Mouse (Mus musculus) embryonic stem cell, embryonic (primary cell): ENCODE measurements around the gene Fgf8.

Experiments
- CTCF ChIA-PET, 4 experiments: fragments of 300-600 bp in 2 of 4; fragments of 350-600 bp in 2 of 4; sonication (Branson Sonifier 250); formaldehyde crosslinking; loops; one replicate each; lab custom pipeline; 2022; ENCODE audit warnings: inconsistent platforms in 2 of 4; lab: Charles Lee
- POLR2A ChIA-PET, 4 experiments: fragments of 300-600 bp in 2 of 4; fragments of 350-600 bp in 2 of 4; sonication (Branson Sonifier 250); formaldehyde crosslinking; loops; one replicate each; lab custom pipeline; 2022; ENCODE audit warnings: antibody characterized with exemption in 4 of 4, inconsistent platforms in 1 of 4; lab: Charles Lee

Fgf8 gene

DNA sequence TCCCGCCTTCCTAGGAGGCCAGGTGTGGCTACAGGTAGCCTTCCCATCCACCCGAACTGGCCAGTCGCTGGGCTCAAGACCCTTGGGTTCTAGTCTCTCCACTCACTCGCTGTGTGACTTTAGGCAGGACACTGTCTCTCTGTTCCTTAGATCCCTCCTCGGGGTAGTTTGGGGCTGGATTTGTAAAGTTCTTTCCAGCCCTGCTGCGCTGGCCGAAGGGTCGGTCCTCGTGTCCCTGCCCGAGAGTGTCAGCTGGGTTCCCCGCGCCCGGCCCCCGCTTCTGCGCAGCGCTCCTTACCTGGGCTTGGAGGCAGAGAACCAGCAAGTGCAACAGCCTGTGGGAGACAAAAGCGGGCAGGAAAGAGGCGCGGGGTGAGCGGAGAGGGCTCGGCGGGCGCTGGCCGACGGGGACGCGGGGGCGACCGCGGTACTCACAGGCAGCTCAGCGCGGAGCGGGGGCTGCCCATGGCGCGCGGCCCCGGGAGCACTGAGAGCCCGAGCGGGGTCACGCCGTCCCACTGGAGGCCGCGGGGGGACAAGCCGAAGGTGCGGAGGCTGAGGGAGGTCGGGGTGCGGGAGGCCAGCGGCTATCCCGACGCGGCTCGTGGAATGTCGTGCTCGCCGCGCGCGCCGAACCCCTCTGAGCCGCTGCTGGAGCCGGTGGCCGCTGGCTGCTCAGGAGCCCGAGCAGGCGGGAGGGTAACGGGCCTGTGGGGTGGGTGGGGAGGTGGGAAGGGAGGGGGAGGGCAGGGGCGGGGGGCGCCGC is at the start of gene Fgf8:
TSS of gene Fgf8 (minus strand) at position 698 of the 766 bp plus-strand sequence.
- POLR2A ChIA-PET = interaction anchor here in 1 of 4 experiments (1.0 to 35.8 kb wide), 3 partner anchors 10 to 38 kb away, joined by 3 to 671 read pairs (median 17); partner anchors contain the start of gene Mgea5
- CTCF ChIA-PET = interaction anchor here in 3 of 4 experiments (0.7 to 2.8 kb wide), 5 partner anchors 20 to 168 kb away, joined by 3 to 13 read pairs (median 3); no protein-coding TSS in a partner anchor

DNA sequence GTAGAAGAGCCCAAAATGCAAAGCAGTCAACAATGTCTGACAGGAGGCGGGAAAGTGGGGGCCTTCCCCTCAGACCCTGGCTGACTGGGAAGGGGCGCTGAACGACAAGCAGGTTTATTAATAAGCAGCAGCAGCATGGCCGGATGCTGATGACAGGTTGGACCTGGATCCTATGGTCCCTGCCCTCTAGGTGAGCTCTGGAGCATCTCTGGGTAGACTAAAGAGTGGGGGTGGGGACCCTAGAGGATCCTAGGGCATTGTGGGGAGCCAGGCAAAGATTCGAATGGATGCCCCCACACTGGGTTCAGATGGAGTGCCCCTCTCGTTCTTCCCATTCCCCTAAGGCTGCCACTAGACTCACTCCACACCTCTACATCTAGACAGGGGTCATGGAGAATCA is 49.7 kb upstream of the Fgf8 start:
- POLR2A ChIA-PET = interaction anchor here in 1 of 4 experiments (1.4 to 27.3 kb wide), 2 partner anchors 13 to 34 kb away, joined by 3 to 671 read pairs; partner anchors contain the start of genes Fgf8 and Npm3
- CTCF ChIA-PET = no interaction called here

DNA sequence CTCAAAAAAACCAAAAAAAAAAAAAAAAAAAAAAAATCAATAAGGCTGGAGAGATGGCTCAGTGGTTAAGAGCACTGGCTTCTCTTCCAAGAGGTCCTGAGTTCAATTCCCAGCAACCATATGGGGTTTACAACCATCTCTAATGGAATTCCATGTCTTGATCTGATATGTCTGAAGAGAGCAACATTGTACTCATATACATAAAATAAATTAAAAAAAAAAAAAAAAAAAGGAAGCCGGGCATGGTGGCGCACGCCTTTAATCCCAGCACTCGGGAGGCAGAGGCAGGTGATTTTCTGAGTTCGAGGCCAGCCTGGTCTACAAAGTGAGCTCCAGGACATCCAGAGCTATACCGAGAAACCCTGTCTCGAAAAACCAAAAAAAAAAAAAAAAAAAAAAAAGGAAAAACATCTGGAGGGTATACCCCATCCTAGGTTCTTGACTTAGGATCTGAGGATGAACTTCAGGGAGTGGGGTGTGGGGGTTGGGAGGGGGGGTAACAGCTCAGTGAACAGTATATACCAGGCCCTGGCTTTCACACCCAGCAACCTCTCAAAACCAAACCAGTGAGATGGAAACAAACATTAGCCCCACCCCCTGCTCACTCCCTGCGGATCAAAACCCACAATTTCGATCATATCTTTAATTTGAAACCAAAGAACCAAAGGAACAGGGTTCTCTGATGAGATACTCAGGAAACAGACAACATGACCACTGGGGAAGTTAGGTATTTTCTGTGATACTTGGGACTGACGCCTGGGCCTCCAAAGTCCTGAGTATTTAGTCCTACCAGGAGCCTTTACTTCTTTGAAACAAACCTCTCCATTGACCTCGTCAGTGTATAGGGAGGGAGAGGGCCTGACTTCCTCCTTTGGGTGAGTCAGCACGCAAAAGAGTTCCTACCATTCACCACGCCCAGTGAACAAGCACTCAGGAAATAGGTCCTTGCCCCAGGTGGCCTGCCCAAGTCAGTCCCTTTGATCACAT is 47.5 kb upstream of the Fgf8 start:
- ChIA-PET POLR2A (interaction anchor here in 2 of 4 experiments (0.6 to 27.3 kb wide), 11 partner anchors 10 to 678 kb away, joined by 3 to 671 read pairs (median 4); partner anchors contain the start of genes Fgf8 (in 1 of the 2) and Npm3 (in 1 of the 2)), CTCF (interaction anchor here in 3 of 4 experiments (0.6 to 1.0 kb wide), 6 partner anchors 10 to 156 kb away, joined by 3 to 11 read pairs (median 6); no protein-coding TSS in a partner anchor)

DNA sequence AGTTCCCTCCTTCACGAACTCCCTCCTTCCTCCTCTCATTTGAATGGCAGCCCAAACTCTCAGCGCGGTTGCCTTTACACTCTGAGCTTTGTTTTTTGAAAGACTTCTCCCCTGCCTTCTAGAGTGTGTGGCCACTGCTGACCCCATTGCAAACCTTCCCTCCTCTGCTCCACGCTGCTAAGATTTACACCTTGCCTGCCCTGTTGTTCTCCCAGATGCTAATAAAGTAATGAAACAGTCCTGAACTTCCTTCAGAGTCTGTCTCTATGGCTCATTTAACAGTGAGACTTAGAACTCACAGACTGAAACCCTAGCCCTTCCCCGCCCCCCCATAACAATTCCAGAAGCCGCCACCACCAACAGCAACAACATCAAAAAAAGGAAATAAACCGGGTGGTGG is 46.6 kb upstream of the Fgf8 start:
- ChIA-PET CTCF (interaction anchor here in 3 of 4 experiments (0.5 to 2.2 kb wide), 8 partner anchors 13 to 803 kb away, joined by 3 to 11 read pairs (median 6); no protein-coding TSS in a partner anchor), POLR2A (interaction anchor here in 3 of 4 experiments (0.6 to 27.3 kb wide), 9 partner anchors 11 to 678 kb away, joined by 3 to 671 read pairs (median 4); partner anchors contain the start of genes Elovl3 (in 1 of the 3), Fgf8 (in 1 of the 3) and Npm3 (in 1 of the 3))

DNA sequence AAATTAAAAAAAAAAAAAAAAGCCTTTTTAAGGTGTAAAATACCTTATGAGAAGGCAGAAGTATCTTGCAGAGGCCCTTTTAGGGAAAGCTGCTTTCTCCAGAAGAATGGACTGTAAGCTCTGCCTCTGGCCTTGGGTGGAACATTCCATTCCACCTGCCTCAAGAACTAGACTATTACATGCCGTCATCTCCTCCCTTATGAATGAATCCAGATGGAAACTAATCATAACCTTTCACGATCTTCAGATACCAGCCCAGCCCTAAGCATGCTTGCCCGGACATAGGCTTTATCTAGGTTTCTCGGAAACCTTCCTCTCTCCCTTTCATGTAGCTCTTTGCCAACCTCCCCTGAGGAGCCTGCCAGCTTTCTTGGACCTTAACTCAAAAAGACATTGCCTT is 45.6 kb upstream of the Fgf8 start:
- CTCF ChIA-PET = interaction anchor here (0.6 to 2.2 kb wide), 10 partner anchors 17 to 1111 kb away, joined by 3 to 8 read pairs (median 5); no protein-coding TSS in a partner anchor

DNA sequence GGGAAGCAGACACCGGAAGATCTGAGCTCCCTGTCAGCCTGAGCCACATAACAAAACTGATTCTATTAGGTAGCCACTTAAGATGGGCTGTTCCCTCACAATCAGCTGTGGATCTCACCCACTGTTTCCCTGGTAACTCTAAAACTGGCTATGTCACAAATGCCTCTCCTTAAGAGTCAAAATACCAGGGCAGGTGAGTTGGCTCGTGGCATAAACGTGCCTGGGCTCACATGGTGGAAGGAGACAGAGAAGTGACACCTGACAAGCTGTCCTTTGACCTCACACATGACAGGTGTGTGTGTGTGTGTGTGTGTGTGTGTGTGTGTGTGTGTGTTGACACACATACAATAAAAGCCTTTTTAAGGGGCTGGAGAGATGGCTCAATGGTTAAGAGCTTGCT is 44.7 kb upstream of the Fgf8 start:
- ChIA-PET POLR2A (interaction anchor here in 3 of 4 experiments (0.5 to 27.3 kb wide), 14 partner anchors 8 to 259 kb away, joined by 3 to 671 read pairs (median 6); partner anchors contain the start of genes Fgf8 (in 1 of the 3), Ldb1 (in 1 of the 3), Npm3 (in 1 of the 3) and Pprc1 (in 1 of the 3)), CTCF (interaction anchor here in 3 of 4 experiments (1.3 to 2.2 kb wide), 5 partner anchors 17 to 214 kb away, joined by 3 to 8 read pairs (median 5); no protein-coding TSS in a partner anchor)

More for the DNA sequence above, 45.6 kb upstream of the Fgf8 start:
- POLR2A ChIA-PET = interaction anchor here (0.6 to 27.3 kb wide), 14 partner anchors 10 to 1506 kb away, joined by 3 to 671 read pairs (median 4); partner anchors contain the start of genes Fgf8 (in 1 of the 4), Hps6 (in 1 of the 4) and Npm3 (in 1 of the 4)

DNA sequence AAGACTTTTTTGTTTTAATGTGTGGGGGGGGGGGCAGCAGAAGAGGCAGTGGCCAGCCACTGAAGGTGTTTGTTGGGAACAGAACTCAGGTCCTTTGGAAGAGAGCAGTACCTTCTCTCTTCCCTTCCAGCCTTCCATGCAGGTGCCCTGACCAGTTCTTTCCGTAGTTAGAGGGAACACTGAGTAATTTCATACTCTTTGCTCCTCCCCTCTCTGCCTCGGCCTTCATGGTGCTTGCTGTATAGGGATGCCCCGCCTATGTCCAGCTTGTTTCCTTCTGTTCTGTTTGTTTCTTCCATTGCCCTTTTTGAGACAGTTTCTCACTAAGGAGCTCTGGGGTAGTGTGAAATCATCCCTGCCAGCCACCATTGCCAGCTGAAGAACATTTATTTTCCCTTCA is 42.8 kb upstream of the Fgf8 start:
- ChIA-PET CTCF (no interaction called here), POLR2A (interaction anchor here in 3 of 4 experiments (0.6 to 27.3 kb wide), 7 partner anchors 10 to 1436 kb away, joined by 3 to 671 read pairs (median 5); partner anchors contain the start of genes Fgf8 (in 1 of the 3) and Npm3 (in 1 of the 3))

DNA sequence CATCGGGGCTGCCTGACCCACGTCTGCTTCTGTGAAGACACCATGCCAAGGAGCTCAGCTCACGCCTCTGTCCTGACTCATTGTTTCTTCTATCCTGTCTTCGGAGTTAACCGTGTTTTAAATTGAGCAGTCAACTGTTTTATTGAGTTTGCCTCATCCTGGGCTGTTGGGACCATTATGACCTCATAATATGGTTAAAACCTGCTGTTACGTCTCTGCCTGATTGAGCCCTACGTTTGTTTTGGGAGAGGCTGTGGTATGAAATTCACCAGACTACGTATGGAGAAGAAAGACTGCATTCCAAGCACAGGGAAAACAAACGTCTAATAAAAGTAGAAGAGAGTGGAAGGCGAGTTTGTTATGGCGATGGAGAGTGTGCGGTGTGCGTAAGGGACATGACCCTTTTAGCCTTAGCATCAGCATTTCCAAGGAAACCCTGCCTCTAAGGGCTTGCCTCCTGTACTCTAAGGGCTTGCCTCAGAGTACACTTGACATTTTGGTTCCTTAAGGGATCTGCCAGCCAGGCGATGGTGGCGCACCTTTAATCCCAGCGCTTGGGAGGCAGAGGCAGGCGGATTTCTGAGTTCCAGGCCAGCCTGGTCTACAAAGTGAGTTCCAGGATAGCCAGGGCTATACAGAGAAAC is 41.3 kb upstream of the Fgf8 start:
- CTCF ChIA-PET = interaction anchor here in 2 of 4 experiments (0.7 kb wide), 3 partner anchors 154 to 505 kb away, joined by 3 to 5 read pairs (median 3); no protein-coding TSS in a partner anchor
- POLR2A ChIA-PET = interaction anchor here (0.5 to 27.3 kb wide), 21 partner anchors 9 to 1894 kb away, joined by 3 to 671 read pairs (median 5); partner anchors contain the start of genes Fgf8 (in 1 of the 4) and Npm3 (in 1 of the 4)

DNA sequence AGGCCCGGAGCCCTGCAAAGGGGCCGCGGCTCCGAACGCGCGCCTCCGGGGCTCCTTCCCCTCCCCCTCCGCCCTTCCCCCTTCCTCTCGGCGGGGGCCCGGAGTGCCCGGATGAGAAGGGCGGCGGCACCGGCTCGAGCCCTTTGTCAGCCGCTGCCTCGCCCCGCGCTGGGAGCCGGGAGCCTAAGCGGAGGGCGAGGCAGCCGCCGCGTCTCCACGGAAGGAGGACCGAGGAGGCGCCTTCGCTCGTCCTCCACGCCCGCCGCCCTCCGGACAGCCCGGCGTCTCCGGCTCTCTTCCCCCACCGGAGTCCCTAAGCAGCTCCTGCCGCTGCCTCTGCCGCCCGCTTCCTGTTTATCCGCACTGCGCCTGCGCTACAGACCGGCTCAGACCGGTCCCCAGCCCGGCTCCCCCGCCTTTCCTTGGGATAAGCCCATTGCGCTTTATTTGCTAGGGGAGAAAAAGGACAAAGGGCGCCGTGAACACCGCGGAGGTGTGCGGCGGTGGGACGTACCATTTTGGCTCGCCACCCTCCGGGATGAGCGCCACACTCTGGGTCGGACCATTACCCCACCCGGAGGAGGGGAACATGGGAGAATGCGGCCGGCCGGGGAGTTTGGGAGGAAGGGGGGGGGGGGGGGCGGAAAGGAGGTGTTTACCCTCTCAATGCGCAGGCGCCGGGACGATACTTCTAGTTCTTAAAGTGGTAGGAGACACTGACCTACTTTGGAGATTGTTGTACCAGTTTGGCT is 40.6 kb upstream of the Fgf8 start, which contains the start of gene Mgea5:
TSS of gene Mgea5 (minus strand) at position 657 of the 752 bp plus-strand sequence.
- ChIA-PET CTCF (no interaction called here), POLR2A (interaction anchor here (0.5 to 27.3 kb wide), 24 partner anchors 10 to 1894 kb away, joined by 3 to 671 read pairs (median 4); partner anchors contain the start of genes Npm3 (in 2 of the 4), Fgf8 (in 1 of the 4) and Lbx1 (in 1 of the 4))

DNA sequence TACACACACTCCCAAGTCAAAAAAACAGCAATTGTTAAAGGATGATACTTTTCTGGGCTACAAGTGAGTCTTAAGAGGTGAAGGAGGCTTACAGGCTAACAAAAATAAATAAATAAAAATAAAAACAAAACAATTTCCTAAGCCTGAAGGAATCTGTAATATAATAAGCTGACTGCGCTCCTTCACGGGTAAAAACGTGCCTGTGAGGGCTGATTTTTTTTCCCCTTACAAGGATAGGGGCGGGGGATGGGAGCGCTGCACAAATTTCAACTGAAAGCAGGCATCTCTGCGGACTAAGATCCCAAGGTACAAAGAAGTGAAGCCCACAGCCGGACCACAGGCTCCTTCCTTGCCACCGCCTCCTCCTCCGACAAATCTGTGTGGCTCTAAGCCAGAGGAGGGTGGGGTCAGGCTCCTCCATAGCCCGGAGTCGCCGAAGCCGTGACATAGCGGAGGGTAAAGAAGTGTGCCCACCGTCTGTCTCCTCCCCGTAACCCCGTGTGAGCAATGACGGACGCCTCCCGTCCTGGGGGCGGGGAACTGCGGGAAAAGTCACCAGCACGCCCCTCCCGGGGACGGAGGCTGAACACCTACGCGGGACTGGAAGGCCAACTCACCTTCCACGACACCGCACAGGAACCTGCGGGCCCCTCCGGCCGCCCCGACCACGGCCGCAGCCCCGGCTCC is 39.7 kb upstream of the Fgf8 start:
- ChIA-PET POLR2A (interaction anchor here in 3 of 4 experiments (0.6 to 27.3 kb wide), 15 partner anchors 9 to 547 kb away, joined by 3 to 671 read pairs (median 3); partner anchors contain the start of genes Npm3 (in 2 of the 3), Fgf8 (in 1 of the 3) and Lbx1 (in 1 of the 3)), CTCF (interaction anchor here in 1 of 4 experiments (0.6 to 1.0 kb wide), 2 partner anchors 16 to 22 kb away, joined by 3 to 4 read pairs; no protein-coding TSS in a partner anchor)

DNA sequence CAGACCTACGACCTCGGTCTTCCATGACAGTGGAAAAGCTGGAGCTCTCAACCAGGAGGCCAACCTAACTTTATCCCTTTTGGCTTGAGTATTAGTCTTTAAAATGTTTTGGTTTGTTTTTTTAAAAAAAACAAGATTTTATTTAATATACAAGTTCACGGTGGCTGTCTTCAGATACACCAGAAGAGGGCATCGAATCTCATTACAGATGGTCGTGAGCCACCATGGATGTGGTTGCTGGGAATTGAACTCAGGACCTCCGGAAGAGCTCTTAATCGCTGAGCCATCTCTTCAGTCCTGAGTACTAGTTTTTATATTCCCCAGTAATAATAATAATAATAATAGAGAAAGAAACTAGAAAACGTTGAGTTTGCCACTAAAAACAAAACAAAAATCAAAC is 39.0 kb upstream of the Fgf8 start:
- ChIA-PET CTCF (interaction anchor here in 3 of 4 experiments (0.6 to 1.3 kb wide), 4 partner anchors 17 to 208 kb away, joined by 3 to 4 read pairs (median 4); no protein-coding TSS in a partner anchor), POLR2A (interaction anchor here in 3 of 4 experiments (0.5 to 27.3 kb wide), 8 partner anchors 10 to 212 kb away, joined by 3 to 671 read pairs (median 3); partner anchors contain the start of genes Fgf8 (in 1 of the 3) and Npm3 (in 1 of the 3))

DNA sequence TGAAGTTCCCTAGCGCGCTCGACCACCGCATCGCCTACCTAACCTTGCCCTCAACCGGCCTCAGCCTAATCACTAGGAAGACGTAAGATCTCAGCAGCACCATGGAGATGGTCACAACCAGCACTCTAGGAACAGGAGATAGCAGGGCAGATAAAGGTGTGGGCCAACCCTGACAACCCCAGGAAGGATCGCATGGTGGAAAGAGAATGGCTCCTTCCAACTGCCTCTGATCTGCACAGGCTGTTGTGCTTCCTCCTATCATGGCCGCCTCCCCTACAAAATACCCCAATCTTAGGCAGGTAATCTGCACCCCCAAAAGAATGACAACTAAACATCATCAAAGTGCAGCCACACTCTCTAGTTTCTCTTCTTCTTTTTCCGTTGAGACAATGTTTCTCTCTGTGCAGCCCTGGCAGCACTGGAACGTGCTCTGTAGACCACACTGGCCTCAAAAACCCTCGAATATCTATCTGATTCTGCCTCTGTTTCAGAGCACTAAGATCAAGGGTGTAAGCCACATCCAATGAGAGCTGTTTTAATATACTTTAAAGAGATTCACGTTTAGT is 37.7 kb upstream of the Fgf8 start:
- POLR2A ChIA-PET = interaction anchor here in 2 of 4 experiments (1.0 to 27.3 kb wide), 6 partner anchors 8 to 28 kb away, joined by 3 to 671 read pairs (median 6); partner anchors contain the start of genes Fgf8 (in 1 of the 2) and Npm3 (in 1 of the 2)

DNA sequence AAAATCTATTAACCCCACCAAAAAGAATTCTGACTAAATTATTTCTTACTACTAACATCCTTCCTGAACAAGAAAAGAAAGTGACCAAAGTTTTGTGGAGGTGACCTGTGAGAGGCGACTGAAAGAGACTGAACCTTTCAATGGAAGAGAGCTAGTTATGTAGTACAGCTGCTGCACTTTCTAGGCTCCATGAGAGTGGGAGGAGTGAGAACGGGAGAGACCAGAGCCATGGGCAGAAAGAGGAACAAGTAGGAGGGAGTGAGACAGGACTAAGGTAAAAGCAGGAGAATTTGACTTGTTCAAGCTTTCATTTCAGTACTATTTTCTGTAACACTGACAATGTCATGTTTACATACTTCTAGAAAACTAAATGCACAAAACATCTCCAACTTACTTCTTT is 32.8 kb upstream of the Fgf8 start:
- POLR2A ChIA-PET = interaction anchor here in 1 of 4 experiments (27.3 to 35.8 kb wide), 2 partner anchors 5 to 17 kb away, joined by 671 read pairs; partner anchors contain the start of genes Fgf8, Mgea5 and Npm3
- CTCF ChIA-PET = interaction anchor here in 1 of 4 experiments (0.5 to 0.6 kb wide), 2 partner anchors 14 to 41 kb away, joined by 3 to 11 read pairs; no protein-coding TSS in a partner anchor

More for the DNA sequence above, 37.7 kb upstream of the Fgf8 start:
- CTCF ChIA-PET = interaction anchor here in 2 of 4 experiments (0.6 to 1.3 kb wide), 2 partner anchors 24 to 206 kb away, joined by 3 read pairs; no protein-coding TSS in a partner anchor

DNA sequence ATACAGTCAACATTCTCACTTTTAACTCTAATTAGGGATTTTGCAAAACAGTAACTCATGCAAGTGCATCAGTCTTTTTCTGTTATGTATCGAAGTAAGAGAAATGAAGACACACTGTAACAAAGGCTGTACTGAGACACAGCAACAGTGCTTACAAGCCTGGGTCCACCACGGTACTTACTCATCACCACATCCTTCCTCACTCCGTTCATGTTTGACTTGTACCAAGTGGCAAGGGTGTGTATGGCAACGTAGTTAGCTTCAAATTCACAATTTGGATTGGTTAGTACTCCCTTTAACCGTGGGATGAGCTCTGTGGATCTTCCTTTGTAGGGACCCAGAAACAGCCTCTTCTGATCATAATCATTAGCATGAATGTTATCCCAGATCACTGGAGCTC is 28.8 kb upstream of the Fgf8 start:
- CTCF ChIA-PET = interaction anchor here in 1 of 4 experiments (0.8 kb wide), 1 partner anchor 24 kb away, joined by 3 read pairs; no protein-coding TSS in a partner anchor
- POLR2A ChIA-PET = interaction anchor here in 2 of 4 experiments (0.6 to 35.8 kb wide), 4 partner anchors 9 to 211 kb away, joined by 5 to 671 read pairs (median 338); partner anchors contain the start of genes Fgf8 (in 1 of the 2), Gm17018 (in 1 of the 2), Mgea5 (in 1 of the 2) and Npm3 (in 1 of the 2)
